Mouse (Mus musculus) megakaryocyte, embryonic 14.5 days (primary cell): Measurements from ENCODE around the gene Tbxas1. TPM values are rescaled to one million over a fixed set of nuclear protein-coding genes. Genes with fewer than 3 reads are reported as not detected.
A peak's percentile ranks its signal among the peaks of the same experiment; 100 is the strongest.

ENCODE experiments used
- H3K27me3 ChIP-seq: replicated peaks from 2 replicates; pipeline ENCODE3; 2012; ENCODE audit warnings: inconsistent platforms
- H3K36me3 ChIP-seq: replicated peaks from 2 replicates; pipeline ENCODE3; 2012; ENCODE audit warnings: low read length, inconsistent platforms, mixed read lengths
- H3K4me1 ChIP-seq: 2 replicates; pipeline ENCODE4 v1.6.1; 2012; ENCODE audit warnings: inconsistent platforms
- H3K4me3 ChIP-seq: replicated peaks from 2 replicates; pipeline ENCODE3; 2012; ENCODE audit warnings: moderate library complexity, mild to moderate bottlenecking, inconsistent platforms
- H3K9me3 ChIP-seq: 2 replicates; pipeline ENCODE4 v1.6.1; 2012; ENCODE audit warnings: inconsistent platforms
- FLI1 ChIP-seq: IDR thresholded peaks from 2 replicates; pipeline ENCODE4 v1.6.1; 2012; ENCODE audit warnings: low read length, inconsistent platforms, mixed read lengths
- GATA1 ChIP-seq: IDR thresholded peaks from 3 replicates; pipeline ENCODE4 v1.6.1; 2012; ENCODE audit warnings: mixed read lengths, low read length, inconsistent platforms, borderline replicate concordance
- polyA plus RNA-seq: library from polyadenylated mRNA; stranded (reverse); fragments of >175 nt; gene quantifications from 2 replicates; pipeline ENCODE4 v1.2.3, GENCODE M21; 2012; ENCODE audit warnings: low replicate concordance; ENCODE audit not compliant: insufficient read depth

Tbxas1 gene
- polyA plus RNA-seq, 1 experiment: 265 TPM

- Histone ChIP-seq H3K4me1 (peaks cover 99% of the 10 kb centered on the region), H3K9me3 (peaks cover 16% of the 10 kb centered on the region), H3K4me3 (peak overlapping the region; percentile 74), H3K27me3 (no peaks in the 10 kb centered on the region), H3K36me3 (peaks cover 99% of the 10 kb centered on the region)
- TF ChIP-seq GATA1 (no peak), FLI1 (no peak)
These were observed 51.1 kb downstream of the Tbxas1 start for GRCm38 (mm10) chr6:38926135-38926962.

- peaks cover 99% of the 10 kb centered on the region for H3K36me3 ChIP-seq
- TF ChIP-seq GATA1: no peak
- TF ChIP-seq FLI1: no peak
- H3K9me3 ChIP-seq: peaks cover 22% of the 10 kb centered on the region
- H3K27me3 ChIP-seq: no peaks in the 10 kb centered on the region
- peak overlapping the region; percentile 44 for H3K4me3 ChIP-seq
- peaks cover 99% of the 10 kb centered on the region for H3K4me1 ChIP-seq
These were observed 51.8 kb downstream of the Tbxas1 start for GRCm38 (mm10) chr6:38926963-38927361.

DNA sequence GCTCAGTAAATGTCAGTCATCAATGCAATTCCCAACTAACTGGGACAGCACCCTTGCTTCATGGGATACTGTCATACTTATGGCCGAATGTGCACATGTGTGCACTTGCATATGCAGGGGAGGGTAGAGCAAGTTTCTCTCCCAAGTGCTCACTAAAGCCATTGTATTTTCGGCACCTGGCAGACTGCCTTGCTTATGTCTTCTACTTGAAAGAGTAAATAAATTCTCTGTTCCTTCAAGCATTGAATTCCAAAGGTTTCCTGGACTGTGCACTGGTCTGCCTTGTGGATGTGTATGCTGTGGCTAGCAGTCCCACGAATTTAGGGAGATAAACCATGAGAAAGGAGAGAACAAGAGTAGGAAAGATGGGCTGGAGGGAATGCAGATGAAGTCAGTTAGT lies 53.3 kb downstream of the Tbxas1 start:
- no peaks in the 10 kb centered on the region for H3K27me3 ChIP-seq
- H3K4me3 ChIP-seq: peak overlapping the region; percentile 62
- peaks cover 23% of the 10 kb centered on the region for H3K9me3 ChIP-seq
- peaks cover 99% of the 10 kb centered on the region for H3K4me1 ChIP-seq
- TF ChIP-seq GATA1: no peak
- TF ChIP-seq FLI1: no peak
- peaks cover 99% of the 10 kb centered on the region for H3K36me3 ChIP-seq

- H3K4me1 ChIP-seq: peaks cover 100% of the 10 kb centered on the region
- H3K4me3 ChIP-seq: peak overlapping the region; percentile 71
- no peaks in the 10 kb centered on the region for H3K27me3 ChIP-seq
- peaks cover 11% of the 10 kb centered on the region for H3K9me3 ChIP-seq
- peaks cover 100% of the 10 kb centered on the region for H3K36me3 ChIP-seq
- TF ChIP-seq FLI1: no peak
- TF ChIP-seq GATA1: no peak
These were observed 60.8 kb downstream of the Tbxas1 start for GRCm38 (mm10) chr6:38936009-38936408.

DNA sequence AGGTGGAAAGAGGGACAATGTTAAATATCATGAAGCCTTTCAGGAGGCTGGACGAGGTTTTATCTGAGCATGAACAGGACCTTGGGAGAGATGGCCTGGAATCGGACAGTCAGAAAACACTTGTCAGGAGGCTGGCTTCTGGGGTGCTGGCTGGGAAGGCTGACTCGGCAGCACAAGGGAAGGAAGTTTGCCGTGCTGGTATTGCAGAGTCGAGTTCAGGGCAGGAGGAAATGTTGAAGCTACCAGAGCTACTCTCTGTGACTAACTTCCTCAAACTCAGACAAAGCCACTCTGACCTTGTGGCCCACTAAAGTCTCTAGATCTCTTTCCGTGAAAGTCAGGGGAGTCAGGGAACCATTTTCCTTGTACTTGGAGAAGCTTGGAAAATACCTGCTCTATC lies 63.2 kb downstream of the Tbxas1 start:
- H3K36me3 ChIP-seq: peaks cover 100% of the 10 kb centered on the region
- peaks cover 6% of the 10 kb centered on the region; the same call in 1 of the 2 replicates for H3K9me3 ChIP-seq
- H3K4me3 ChIP-seq: peak overlapping the region; percentile 72
- peaks cover 100% of the 10 kb centered on the region for H3K4me1 ChIP-seq
- TF ChIP-seq GATA1: no peak
- TF ChIP-seq FLI1: no peak
- H3K27me3 ChIP-seq: no peaks in the 10 kb centered on the region

GRCm38 (mm10) chr6:38939096-38939495 lies 63.9 kb downstream of the Tbxas1 start:
- no peak for TF ChIP-seq FLI1
- no peak for TF ChIP-seq GATA1
- peaks cover 6% of the 10 kb centered on the region; the same call in 1 of the 2 replicates for H3K9me3 ChIP-seq
- peak overlapping the region; percentile 57 for H3K4me3 ChIP-seq
- H3K4me1 ChIP-seq: peaks cover 100% of the 10 kb centered on the region
- H3K27me3 ChIP-seq: no peaks in the 10 kb centered on the region
- H3K36me3 ChIP-seq: peaks cover 100% of the 10 kb centered on the region

- peaks cover 100% of the 10 kb centered on the region for H3K4me1 ChIP-seq
- H3K4me3 ChIP-seq: peak overlapping the region; percentile 76
- no peaks in the 10 kb centered on the region for H3K27me3 ChIP-seq
- H3K9me3 ChIP-seq: peaks cover 6% of the 10 kb centered on the region; the same call in 1 of the 2 replicates
- H3K36me3 ChIP-seq: peaks cover 100% of the 10 kb centered on the region
- no peak for TF ChIP-seq GATA1
These were observed 65.8 kb downstream of the Tbxas1 start for GRCm38 (mm10) chr6:38941016-38941415.

GRCm38 (mm10) chr6:38942771-38943170 lies 67.6 kb downstream of the Tbxas1 start:
- Histone ChIP-seq H3K36me3 (peaks cover 99% of the 10 kb centered on the region), H3K27me3 (no peaks in the 10 kb centered on the region), H3K9me3 (peaks cover 11% of the 10 kb centered on the region), H3K4me3 (no peak overlapping the region), H3K4me1 (peaks cover 99% of the 10 kb centered on the region)
- no peak for TF ChIP-seq FLI1
- no peak for TF ChIP-seq GATA1

DNA sequence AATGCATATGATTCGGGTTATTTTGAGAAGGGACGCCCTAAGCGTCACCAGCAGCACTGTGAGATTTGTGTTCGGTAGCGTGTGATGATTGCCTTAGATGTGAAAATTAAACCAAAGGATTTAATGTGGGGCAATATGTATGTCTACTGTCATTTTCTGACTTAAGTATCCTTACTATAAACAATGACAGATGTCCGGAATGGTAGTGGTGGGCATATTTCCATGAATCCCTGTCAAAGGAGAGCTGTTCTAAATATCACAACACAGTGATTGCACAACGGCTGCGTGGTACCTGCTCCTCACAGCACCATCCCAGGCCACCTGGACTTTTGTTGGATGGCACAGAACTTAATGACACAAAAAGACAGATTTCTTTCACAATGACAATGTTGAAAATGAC lies 69.2 kb downstream of the Tbxas1 start:
- Histone ChIP-seq H3K4me3 (peak overlapping the region; percentile 51), H3K4me1 (peaks cover 99% of the 10 kb centered on the region)
- TF ChIP-seq FLI1 (no peak), GATA1 (no peak)

DNA sequence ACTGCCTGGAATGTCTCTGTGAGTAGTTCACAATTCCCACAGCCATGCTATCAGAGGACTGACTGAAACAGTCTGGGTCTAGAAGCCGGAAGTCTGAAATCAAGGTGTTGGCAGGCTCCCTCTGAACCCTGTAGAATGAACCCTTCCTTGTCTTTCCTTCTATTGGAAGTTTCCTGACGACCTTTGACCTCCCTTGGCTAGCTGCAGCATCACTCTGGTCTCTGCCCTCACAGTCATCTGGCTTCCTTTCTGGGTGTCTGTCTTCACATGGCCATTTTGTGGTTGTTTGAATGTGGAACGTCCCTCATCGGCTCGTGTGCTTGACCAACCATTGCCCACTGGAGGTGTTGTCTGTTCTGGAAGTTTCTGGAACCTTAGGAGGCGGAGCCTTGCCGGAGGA lies 69.6 kb downstream of the Tbxas1 start:
- Histone ChIP-seq H3K9me3 (peaks cover 14% of the 10 kb centered on the region), H3K4me1 (peaks cover 99% of the 10 kb centered on the region), H3K27me3 (no peaks in the 10 kb centered on the region), H3K36me3 (peaks cover 96% of the 10 kb centered on the region), H3K4me3 (no peak overlapping the region)
- TF ChIP-seq FLI1 (no peak), GATA1 (no peak)

More for the DNA sequence above, 69.2 kb downstream of the Tbxas1 start:
- Histone ChIP-seq H3K36me3 (peaks cover 99% of the 10 kb centered on the region), H3K27me3 (no peaks in the 10 kb centered on the region), H3K9me3 (peaks cover 14% of the 10 kb centered on the region)
